Mouse (Mus musculus): ENCODE data around the gene Dhx15. TPM values are rescaled to one million over a fixed set of nuclear protein-coding genes. Genes with fewer than 3 reads are reported as not detected.
"Not testable (repeated sequence)": the region's sequence is repeated elsewhere in the genome, so short reads cannot be mapped to it uniquely, and the experiment has no call there.

The Dhx15 gene
- 10 to 100 TPM; 87.0 to 93.2 TPM for total RNA-seq (2021)

DNA sequence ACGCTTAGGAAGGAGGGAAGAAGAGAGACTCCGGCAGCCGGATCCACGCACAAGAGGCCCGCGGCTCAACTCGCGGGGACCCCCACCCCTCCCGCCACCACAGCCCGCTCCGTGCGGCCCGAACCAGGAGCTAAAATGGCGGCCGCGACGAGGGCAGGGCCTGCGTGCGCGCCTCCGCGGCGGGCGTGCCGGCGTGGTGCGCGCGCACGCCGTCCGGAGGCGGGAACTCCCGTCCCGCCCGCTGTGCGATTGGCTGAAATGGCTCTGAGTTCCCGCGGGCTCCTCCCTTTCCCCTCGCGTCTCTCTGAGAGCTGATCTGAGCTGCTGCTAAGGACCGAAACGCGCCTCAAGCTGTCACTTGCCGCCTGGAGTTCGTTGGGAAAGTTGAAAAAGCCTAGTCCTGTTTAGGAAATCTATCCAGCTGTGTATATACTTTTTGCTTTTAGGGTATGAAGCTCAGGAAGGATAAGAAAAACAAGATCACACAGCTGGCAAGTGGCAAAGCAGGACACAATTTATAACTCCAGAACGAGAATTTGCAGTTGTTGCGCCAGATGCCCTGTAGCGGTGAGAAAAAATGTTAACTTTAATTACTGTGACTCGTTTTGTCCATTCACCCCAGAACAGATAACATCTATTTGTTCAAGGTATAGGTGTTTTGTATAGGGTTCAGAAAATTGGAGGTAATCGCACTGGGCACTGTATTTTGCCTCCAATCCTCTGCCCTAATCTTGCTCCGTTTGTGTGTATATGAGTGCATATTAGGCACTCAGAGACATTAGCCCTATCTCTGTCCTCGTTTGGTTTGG is at the start of gene Dhx15:
Gene Dhx15 (minus strand): TSS at position 144 of the 809 bp plus-strand sequence.
- peak; percentile 79 to 87 for DNase-seq (ENCODE audit: extremely low spot score in 1 of 2, low spot score in 1 of 2)

DNA sequence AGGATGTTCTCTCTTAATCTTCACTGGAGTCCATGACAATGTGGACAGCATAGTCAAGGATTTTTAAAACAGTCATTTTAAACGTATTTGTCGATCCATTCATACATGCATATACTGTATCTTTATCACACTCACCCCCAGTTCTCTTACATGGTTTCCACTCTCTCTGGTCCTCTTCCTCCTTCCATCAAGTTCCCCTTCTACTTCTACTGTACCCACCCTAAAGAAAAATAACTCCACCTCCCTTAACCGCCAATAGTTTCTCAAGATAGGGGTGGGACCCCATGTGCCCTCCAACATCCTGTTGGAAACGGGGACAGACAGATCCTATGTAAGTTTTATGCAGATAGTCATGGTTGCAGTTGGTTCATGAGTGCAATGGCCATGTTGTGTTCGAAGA is 48.6 kb upstream of the Dhx15 start:
- no peak for DNase-seq (ENCODE audit: extremely low spot score in 1 of 2, low spot score in 1 of 2)

DNA sequence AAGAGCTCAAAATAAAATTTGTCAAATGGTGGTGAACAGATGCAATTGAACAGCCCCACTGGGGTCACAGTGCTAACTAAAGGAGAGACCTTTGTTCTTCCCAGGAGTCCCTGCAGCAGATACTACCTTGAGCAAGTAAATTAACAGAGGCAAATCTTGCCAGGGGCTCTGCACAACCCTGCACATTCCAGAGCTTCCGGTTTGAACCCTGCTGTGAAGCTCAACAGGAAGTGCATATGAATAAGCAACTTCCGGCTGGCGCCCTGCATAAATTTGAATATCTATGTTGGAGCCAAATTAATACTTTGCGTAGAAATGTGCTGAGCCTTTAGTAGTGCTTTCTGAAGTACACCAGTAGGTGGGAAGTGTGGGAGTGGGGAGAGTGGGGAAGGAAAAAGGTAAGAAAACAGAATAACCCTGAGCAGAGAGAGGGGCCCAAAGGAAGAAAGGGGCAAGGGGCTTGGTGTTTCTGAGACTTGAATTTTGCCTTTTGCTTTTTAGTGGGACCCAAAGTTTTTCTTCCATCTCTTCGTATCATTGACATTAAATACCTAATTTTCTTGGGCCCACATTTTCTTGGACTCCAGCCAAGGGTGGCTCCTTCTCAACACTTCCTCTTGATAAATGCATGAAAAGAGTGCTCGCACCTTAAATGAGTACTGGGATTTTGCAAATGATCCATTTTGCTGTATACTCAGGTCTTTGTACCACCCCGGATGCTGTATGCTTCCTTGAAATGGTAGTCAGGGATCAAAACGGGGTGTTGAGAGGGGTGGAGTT is 47.8 kb upstream of the Dhx15 start:
- no peak for DNase-seq (ENCODE audit: extremely low spot score in 1 of 2, low spot score in 1 of 2)

DNA sequence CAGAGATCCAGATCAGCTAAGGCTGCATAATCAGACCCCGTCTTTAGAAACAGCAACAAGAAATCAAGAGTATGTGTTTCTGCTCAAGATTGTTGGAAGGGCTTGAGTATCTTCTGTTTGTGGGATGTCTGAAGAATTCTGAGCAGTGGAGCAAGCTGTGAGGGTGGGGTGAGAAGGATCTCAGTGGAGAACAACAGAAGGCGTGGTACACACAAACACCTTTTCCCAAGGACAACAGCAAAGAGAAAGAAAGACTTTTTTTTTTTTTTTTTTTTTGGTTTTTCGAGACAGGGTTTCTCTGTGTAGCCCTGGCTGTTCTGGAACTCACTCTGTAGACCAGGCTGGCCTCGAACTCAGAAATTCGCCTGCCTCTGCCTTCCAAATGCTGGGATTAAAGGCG is 46.3 kb upstream of the Dhx15 start:
- DNase-seq (ENCODE audit: extremely low spot score in 1 of 2, low spot score in 1 of 2) = not testable (repeated sequence)

DNA sequence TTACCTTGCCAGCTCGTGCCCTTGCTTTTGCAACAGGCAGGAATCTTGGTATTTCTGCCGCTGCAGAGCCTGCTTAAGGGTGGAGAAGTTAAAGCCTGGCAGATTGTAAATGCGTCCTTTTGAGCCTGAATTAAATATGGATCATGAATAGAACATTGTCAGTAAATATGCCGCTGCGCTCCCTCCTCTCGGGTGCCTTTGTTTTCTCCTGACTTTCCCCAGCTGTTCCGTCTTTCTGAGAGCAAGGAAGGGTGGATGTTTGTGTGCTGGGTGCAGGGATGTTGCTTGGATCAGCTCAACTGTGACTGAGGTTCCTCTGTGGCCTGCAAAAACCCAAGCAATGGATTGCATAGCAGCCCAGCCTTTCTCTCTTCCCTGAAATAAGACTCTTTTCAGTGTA is 44.3 kb upstream of the Dhx15 start:
- no peak for DNase-seq (ENCODE audit: extremely low spot score in 1 of 2, low spot score in 1 of 2)

DNA sequence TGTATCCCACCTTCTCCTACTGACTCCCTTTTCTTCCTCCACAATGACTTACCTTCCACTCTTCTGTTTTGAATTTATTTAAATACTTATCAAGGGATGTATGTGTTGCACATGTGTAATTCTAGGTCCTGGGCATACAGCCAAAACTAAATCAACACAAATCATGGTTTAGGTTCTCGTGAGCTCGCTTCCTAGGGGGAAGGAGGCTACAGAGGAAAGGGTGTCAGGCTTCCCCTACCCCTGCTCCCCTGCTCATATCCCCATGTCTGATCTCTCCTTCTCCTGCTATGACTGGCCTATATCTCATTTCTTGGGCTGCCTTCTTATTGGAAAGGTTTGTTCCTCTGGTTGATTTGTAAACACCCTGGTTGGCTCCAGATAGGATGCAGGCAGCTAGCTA is 43.6 kb upstream of the Dhx15 start:
- DNase-seq (ENCODE audit: extremely low spot score in 1 of 2, low spot score in 1 of 2) = no peak

DNA sequence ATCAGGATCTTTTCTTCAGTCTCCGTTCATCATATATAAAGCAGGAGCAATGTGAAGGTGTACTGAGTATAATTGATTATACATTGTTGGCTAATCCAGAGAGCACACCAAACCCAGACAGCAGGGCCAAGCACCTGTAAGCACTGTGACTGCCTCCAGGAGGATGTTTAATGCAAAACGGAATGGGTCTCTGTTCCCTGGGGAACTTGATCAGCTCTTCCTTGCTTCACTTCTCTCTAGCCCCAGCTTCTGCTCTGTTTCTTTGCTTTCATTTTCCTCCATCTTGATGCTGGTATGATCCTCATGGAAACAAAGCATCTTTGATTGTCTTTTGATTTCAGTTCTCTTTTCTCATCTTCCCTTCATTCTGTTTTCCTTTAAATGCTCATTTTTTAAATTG is 42.3 kb upstream of the Dhx15 start:
- DNase-seq (ENCODE audit: extremely low spot score in 1 of 2, low spot score in 1 of 2) = no peak

DNA sequence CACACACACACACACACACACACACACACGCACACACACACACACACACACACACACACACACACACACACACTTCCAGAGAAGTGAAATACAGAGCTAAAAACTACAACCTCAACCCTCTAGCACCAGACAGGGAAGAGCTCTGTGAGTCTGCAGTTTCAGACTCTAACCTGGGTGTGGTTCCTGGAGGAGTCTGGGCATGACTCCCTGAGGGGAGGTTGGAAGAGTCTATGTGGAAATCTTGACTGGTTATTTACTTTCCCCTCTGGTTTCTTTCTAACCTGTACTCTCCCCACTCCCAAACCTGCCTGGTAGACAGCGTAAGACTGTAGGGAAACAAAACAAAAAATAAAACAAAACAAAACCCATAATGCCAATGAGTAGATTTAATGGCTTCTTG is 41.9 kb upstream of the Dhx15 start:
- DNase-seq (ENCODE audit: extremely low spot score in 1 of 2, low spot score in 1 of 2) = no peak

DNA sequence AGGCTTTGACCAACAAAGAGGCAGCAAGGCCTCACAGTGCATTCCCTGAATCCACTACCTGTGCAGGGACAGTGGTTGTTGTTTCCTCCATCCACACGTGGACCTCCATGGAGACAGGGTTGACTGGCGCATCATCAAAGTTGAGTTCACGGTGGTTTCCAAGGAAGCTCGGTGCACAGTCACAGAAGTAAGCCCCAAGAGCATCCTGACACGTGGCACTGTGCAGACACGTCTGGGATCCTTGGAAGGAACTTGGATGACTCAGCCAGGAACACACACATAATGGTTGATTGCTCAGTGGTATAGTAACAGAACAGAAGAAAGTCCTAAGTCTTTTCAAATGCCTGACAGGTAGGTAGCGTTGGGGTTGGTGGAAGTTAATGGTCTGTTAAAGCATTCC is 40.2 kb upstream of the Dhx15 start:
- no peak for DNase-seq (ENCODE audit: extremely low spot score in 1 of 2, low spot score in 1 of 2)

DNA sequence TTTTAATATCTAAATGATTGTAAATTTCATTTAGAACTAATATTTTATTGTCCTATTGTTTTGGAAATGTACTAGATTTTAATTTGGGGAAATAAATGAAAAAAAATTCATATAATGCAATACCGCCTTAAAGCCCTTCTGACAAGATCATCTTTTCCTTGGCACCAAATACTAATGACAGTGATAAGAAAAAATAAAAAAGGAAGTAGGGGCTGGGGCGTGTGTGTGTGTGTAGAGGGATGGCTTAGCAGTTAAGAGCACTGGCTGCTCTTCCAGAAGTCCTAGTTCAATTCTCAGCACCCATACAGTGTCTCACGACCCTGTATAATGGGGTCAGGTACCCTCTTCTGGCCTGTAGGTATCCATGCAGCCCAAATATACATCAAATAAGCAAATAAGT is 36.4 kb upstream of the Dhx15 start:
- no peak for DNase-seq (ENCODE audit: extremely low spot score in 1 of 2, low spot score in 1 of 2)

DNA sequence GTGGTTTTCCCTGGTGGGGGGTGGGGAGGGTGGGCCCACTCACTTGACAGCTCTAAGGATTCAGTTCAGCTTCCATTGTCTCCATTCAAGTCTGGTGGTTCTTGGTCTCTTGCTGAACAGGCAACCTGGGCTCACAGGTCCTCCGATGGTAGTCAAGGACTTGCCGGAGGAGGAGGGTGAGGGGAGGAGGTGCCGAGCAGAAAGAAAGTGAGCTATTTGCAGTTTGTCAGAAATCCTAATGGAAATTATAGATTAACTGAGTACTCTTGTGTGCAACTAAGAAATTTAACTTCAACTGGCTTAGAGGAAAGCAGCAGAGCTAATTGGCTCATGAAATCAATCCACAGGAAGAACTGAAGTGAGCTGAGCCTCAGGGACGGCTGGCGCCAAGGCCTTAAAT is 31.3 kb upstream of the Dhx15 start:
- DNase-seq (ENCODE audit: extremely low spot score in 1 of 2, low spot score in 1 of 2) = no peak

DNA sequence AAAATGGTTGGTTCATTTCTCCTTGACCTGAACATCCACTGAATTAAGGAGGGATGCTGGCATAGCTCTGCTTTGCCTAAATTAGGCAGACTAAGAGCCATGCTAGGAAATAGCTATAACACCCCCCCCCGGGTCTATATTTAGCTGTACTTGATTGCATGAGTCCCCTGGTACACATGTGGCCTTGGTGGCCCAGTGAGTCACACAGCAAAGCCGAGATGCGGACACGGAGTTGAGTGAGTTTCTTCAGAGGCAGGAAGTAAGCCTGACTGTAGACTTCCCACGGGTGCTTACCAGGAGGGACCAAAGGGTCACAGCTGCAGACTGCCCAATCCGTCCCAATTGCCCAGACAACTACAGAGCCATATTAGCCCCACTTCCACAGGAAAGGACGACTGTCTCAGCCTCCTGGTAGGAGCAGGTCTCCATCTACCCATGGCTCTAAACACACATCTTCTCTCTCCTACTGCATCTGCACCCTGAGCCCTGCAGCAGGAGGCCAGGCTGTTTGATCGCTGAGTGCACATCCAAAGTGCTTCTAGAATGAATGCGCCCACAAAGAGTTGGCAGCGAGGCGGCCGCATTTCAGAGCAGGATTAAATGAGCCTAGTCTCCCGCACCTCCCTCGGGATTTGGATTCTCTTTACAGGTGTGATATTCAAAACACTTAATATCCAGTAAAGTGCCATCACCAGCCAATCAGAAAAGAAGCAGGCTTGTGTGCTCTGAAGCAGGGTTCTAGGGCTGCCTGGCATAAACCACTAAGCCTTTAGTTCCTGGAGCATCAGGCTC is 29.9 kb upstream of the Dhx15 start:
- DNase-seq (ENCODE audit: extremely low spot score in 1 of 2, low spot score in 1 of 2) = no peak

DNA sequence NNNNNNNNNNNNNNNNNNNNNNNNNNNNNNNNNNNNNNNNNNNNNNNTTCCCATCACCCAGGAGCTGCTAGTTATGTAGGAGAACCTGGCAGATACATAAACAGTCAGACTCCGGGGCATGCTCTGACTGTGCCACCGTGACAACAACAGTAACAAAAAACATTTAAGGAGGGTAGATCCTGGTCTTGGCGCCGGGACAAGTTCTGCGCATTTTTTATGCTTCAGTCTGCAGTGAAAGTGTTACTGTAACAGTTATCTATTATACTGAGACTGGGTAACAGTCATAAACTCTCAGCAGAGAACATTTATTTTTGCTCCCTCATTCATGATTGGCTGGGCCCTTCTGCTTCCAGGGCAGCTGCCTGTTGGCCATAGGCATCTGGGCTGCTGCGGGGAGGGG is 27.9 kb upstream of the Dhx15 start:
- no peak for DNase-seq (ENCODE audit: extremely low spot score in 1 of 2, low spot score in 1 of 2)

DNA sequence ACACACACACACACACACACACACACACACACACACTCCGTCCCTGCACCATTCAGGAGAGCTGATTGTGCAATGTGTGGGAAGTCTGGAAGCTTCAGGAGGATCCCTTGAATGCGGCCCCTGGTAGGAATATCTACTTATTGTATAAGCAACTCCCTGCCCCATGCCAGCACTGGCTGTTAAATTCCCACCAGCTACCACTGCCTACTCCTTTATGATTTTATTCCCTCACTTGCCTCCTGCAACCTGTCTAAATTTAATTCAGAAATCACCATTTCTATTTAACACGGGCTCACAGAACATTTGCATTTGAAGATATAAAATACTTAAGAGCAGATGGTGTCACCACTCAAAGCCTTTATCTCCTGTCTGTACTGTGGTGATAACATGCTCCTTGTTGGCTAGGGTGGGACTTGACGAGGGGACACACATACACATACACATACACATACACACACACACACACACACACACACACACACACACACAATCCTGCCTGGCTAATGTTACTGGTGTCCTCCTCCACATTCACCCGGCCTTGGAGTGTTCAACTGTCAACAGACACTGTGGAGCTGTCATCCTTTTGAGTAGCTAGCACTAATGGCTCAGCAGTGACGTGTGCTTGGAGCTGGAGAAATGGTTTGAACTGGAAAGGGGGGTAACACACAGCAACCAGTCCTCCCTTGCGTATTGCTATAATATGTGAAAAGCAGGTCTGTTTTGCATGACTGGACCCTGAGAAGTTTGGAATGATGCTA is 23.0 kb upstream of the Dhx15 start:
- DNase-seq (ENCODE audit: extremely low spot score in 1 of 2, low spot score in 1 of 2) = no peak

DNA sequence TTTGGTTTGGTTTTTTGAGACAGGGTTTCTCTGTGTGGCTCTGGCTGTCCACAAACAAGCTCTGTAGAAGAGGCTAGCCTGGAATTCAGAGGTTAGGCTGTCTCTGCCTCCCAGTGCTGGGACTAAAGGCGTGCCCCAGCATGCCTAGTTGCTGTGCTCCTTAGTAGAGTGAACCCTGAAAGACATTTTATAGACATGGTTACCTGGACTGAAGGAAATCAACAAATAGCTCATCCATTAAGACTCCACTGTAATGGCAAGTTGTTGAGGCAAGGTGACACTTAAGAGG is 810 bp upstream of the Dhx15 start:
- no peak for DNase-seq (ENCODE audit: extremely low spot score in 1 of 2, low spot score in 1 of 2)

DNA sequence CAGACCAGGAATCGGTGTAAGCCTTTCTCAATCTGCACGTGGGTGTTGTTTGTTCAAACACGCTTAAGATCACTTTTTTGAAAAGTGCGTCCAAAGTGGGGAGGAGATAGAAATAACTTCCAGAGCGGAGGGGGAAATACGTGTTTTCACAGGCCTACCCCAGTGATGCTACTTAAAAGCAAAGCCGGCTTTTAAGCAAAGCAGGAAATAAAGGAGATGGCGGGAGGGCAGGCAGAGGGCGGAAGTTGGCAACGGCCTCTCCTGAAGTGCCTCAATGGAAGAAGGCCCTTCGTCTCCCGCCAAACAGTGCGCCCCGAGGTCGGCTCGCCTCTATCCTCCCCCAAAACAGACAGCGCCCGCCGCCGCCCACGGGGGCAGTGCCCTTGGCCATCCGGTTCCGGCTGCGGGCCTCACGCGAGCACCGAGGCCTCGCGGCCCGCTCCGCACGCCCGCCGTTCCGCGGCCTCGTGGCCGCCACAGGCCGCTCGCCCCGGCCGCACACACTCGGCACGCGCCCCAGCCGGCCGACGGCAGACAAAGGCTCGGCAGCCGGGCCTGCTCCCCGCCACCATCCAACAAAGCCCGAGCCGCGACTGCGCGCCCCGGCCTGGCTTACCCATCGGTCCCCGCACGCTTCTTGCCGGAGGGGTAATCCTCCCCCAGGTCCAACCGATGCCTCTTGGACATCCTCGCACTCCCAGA is 499 bp downstream of the Dhx15 start:
- DNase-seq (ENCODE audit: extremely low spot score in 1 of 2, low spot score in 1 of 2) = peak in 1 of 2 experiments; percentile 39

DNA sequence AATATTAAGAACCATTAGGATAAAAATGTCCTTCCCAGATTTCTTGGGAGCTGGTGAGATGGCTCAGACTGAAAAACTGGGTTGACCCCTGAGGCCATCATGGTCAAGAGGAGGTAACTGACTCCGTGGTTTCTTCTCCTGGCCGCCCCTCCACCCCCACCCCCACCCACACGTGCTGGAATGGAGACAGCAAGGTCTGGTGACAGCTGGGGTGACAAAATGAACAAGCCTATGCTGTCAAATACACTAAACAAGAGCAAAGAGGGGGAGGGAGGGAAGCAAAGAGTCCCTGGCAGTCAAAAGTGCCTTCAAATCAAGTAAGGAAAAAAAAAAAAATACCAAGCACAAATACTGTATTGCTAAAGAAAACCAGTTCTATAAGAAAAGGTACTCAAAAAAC is 2.1 kb downstream of the Dhx15 start:
- DNase-seq (ENCODE audit: extremely low spot score in 1 of 2, low spot score in 1 of 2) = no peak

DNA sequence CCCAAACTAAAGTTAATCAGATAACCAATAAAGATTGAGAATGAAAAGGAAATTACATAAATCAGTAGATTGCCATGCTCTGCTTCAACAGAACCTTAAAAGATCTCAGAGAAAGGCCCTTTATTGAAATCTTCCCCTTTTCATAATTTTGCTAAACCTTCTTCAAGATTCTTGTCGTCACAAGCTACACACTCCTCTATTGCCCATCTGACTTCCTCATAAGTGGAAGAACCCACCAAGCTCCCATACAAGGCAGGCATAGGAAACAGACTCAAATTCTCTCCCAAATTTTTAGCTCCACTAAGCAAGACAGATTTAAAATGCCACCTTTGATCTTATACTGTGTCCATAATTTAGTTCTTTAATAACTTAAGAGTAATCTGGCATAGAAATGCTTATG is 13.0 kb downstream of the Dhx15 start:
- DNase-seq (ENCODE audit: extremely low spot score in 1 of 2, low spot score in 1 of 2) = no peak

DNA sequence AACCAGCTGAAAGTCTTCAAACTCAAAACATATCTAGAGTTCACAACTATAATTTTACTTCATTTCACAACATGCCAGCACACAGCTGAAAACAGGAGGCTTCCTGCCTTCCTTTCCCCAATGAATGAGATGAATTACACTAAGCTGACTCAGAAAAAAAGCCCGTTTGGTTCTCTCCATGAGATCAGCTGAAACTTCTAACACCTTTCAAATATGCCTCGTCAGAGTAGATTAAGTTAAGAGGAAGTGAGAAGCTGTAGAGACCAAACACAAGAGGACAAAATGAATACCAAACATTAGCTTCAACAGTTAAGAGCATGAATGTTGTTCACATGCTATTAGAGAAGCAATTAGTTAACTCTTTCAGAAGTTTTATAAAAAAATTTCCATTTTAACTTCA is 21.8 kb downstream of the Dhx15 start:
- DNase-seq (ENCODE audit: extremely low spot score in 1 of 2, low spot score in 1 of 2) = no peak

DNA sequence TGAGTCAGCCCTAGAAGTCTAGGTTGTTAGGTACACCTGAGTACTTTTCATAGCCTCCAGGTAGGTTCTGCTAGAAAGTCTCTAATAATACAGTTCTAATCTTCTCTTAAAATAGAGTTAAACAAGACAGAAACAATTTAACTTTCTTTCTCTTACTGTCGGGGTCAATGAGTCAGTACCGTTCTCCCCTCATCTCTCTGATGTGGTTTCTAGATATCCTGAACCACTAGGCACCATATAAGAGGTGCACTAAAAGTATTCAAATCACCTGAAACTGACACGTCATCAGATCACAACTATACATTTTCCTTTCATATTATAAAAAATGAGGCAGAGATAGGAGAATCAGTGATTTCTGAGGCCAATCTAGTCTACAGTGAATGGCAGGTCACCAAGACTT is 41.2 kb downstream of the Dhx15 start:
- DNase-seq (ENCODE audit: extremely low spot score in 1 of 2, low spot score in 1 of 2) = no peak
